Mouse (Mus musculus) heart, adult 2 months (tissue): ENCODE data around the gene Gm16181.

Experiments used
- CTCF ChIP-seq: fragments of 200-600 bp; IDR thresholded peaks from 2 replicates; pipeline ENCODE4 v1.8.1; 2022; ENCODE audit warnings: antibody characterized with exemption, mild to moderate bottlenecking, moderate library complexity
- POLR2A ChIP-seq: fragments of 200-500 bp; IDR thresholded peaks from 2 replicates; pipeline ENCODE4 v1.6.1; 2011; ENCODE audit warnings: mild to moderate bottlenecking, low read depth, low read length, control low read depth; ENCODE audit not compliant: insufficient read depth

DNA sequence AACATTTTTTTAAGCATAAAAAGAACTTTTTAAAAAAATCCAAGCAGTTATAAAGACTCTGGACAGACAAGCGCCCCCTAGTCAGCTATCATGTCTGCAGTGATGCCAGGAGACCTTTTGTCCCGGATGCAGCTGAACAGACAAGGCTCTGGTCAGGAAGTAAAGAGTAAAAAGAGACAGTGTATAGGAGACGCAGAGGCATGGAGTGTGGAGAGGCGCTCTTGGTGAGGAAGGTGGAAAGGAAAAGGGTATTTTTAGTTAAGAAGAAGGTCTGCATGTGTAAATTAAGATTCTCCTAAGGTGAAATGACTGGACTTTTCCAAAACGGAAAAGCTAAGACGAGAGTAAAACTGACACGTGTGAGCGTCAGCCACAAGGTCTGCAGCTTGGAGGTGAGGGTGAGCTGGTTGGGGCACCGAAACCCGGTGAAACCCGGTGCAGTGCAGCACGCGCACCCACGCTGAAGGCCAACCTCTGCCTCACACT lies 6.0 kb downstream of the Gm16181 start:
- TF ChIP-seq POLR2A = no peak
- peak; percentile 51 for TF ChIP-seq CTCF
